Mouse (Mus musculus) spleen, adult 2 months (tissue): ENCODE measurements around the gene Zgrf1.

ENCODE experiments used
- CTCF ChIP-seq: fragments of 200-500 bp; IDR thresholded peaks from 2 replicates; pipeline ENCODE4 v1.5.1; 2011; ENCODE audit warnings: mild to moderate bottlenecking, inconsistent platforms; ENCODE audit not compliant: insufficient read depth, insufficient read length, insufficient replicate concordance; ENCODE audit errors: extremely low read depth
- POLR2A ChIP-seq: fragments of 200-500 bp; IDR thresholded peaks from 2 replicates; pipeline ENCODE4 v1.6.1; 2011; ENCODE audit warnings: low read depth, low read length, inconsistent platforms

DNA sequence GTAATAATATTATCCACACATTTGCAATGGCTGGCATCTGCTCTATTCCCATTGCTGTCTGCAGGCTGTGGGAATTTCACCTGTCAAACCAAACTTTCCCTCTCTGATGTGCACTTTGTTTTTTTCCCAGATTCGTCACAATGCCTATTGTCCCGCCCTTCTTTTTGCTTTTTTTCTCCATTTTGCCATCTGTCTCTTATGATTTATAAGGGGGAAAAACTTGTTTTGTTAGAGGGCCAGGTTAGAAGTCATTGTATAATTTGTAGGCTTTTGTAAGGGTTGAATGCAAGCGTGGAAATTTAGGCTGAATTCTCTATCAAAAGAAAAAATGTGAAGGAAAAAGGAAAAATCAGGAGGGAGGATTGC, 81.7 kb downstream of the Zgrf1 start:
- no peak for TF ChIP-seq CTCF
- no peak for TF ChIP-seq POLR2A
